Mouse (Mus musculus) left cerebral cortex, postnatal 10 days (tissue): ENCODE measurements around the gene Nt5dc2. TPM values are rescaled to one million over a fixed set of nuclear protein-coding genes. Genes with fewer than 3 reads are reported as not detected.

Source experiments
- DNase-seq, 2 experiments: peaks; one replicate each; pipeline ENCODE4 v3.0.0; 2021 to 2022; ENCODE audit warnings: low spot score in 2 of 2, mixed read lengths in 1 of 2; ENCODE audit errors: extremely low spot score in 1 of 2
- intact Hi-C: fragments of 180-260 bp; cut with DNase I; formaldehyde crosslinking; loops from one replicate; pipeline ENCODE4 v1.15.1; 2025
- total RNA-seq, 2 experiments: library from RNA; stranded (reverse); gene quantifications; 2 replicates each; pipeline ENCODE4 v1.2.3; 2021

The Nt5dc2 gene
- total RNA-seq, result 1 to 10 TPM; 6.6 to 8.5 TPM

DNA sequence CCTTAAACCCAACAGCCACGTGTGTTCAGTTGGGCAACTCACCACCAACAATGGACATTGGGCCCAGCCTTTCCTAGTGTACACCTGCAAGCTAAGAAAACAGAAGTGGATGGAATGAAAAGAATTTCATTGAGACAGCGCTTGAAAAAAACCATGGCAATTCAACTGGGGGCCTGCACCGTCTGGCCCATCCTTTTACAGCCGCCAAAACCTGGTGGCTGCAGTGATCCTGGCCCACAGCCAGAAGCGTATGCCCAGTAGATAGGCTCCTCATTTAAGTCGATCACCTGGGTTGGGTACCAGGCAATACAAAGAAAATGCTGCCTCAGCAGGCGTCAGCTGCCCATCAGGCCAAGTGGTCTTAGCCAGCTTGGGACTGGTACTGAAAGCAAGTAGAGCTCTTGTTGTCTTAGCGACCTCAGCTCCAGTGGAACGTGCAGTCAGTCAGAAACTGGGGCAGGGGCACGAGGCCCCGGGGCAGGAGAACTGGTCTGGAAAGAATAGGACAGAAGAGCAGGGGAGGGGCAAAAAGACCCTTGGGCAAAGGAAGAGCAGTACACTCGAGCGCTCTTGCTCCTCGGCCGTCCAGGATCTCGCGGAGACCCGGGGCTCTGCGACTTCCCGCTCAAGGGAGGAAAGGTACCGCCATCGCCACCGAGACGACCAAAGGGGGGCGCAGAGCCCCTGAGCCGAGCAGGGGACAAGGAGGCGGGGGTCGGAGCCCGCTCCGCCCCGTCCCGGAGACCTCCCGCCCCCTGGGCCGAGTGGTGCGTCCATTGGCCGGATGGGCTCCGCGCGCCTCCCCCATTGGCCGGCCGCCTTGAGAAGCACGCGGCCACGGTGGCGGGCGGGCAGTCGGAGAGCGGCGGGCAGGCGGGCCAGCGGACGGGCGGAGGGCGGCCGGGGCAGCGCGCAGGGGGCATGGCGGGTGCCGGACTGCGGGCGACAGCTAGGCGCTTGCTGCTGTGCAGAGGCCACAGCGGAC lies at the start of gene Nt5dc2:
Nt5dc2 (plus strand) TSS at position 818 of the 985 bp plus-strand sequence.
- peak; percentile 62 to 94 for DNase-seq
- intact Hi-C loops, result loop anchor here (5.0 kb wide), 1 partner anchor 67 kb away; no protein-coding TSS in a partner anchor

DNA sequence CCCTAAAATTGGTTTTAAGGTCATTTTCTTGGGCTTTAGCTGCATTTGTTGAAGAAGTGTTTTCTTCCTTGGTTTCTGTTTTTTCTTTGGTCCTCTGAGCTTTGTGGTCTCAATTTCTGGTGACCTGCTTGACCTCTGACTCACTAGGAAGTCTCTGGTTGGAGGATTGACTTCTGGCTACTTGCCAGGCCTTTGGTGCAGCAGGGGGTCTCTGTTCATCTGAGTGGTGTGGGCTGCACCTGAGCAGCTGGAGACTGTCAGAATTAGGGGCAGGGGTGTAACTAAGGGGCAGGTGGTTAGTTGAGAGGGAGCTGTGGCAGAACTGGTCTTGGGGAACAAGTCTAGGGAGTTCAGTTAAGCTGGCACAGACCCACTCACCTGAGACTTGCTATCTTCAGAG lies 49.7 kb upstream of the Nt5dc2 start:
- DNase-seq, result peak in 1 of 2 experiments; percentile 20
- intact Hi-C loops, result no loop called here

DNA sequence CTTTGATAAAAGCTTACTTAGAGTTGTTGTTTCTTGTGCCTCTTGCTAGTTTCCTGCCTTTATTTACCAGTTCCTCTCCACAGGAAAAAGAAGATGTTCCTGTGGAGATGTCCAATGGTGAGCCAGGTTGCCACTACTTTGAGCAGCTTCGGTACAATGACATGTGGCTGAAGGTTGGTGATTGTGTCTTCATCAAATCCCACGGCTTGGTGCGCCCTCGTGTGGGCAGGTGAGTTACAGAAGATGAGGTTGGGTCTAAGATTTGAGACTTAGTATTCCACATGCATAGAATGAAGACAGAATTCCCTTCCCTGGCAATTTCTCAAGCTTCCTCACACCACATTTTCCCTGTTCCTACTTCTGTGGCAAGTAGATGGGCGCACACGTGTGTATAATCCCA lies 43.4 kb upstream of the Nt5dc2 start:
- DNase-seq, result no peak
- intact Hi-C loops, result no loop called here

DNA sequence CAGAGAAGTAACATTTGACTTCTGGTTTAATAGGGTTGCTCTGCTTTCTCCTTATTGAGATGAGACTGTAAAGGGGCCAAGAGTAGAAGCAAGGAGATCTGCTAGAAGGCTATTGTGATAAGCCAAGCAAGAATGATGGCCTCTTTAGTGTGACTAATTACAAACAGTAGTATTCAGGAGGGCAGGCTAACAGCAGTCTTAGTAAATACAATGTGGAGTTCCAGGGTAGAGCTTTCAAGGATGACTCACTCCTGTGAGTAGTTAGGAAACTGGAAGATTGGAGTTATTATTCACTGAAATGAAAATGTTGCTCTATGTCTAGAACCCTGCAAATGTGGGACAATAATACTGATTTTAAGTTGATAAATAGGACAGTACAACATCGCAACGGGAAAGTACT lies 42.3 kb upstream of the Nt5dc2 start:
- intact Hi-C loops, result no loop called here
- no peak for DNase-seq

DNA sequence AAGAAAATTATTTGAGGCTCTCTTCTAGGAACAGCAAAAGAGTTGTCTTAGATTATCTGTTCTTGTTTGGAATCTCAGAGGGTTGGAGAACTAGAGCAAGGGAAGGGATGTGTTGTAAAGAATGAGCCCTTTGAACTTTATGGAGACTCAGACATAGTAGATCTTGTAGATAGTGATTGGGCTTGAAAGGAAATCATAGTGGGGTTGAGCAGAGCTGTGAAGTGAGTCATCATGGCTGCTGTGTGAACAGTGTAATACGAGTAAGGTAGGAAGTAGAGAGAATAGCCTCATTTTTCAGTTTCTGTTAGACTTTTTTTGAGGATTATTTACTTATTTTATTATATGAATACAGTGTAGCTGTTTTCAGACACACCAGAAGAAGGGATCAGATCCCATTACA lies 40.9 kb upstream of the Nt5dc2 start:
- intact Hi-C loops, result no loop called here
- DNase-seq, result no peak

DNA sequence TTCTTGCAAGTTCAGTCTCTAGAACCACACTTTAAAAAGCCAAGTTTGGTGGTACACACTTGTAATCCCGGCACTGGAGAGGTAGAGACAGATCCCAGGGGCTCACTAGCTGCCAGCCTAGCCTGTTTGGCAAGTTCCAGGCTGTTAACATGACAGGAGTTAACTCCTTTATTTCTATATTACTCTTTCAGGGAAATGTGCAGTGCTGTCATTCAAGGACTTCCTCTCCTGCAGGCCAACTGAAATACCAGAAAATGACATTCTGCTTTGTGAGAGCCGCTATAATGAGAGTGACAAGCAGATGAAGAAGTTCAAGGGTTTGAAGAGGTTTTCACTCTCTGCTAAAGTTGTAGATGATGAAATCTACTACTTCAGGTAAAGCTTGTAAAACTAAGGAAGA lies 25.7 kb upstream of the Nt5dc2 start:
- DNase-seq, result no peak
- intact Hi-C loops, result no loop called here

DNA sequence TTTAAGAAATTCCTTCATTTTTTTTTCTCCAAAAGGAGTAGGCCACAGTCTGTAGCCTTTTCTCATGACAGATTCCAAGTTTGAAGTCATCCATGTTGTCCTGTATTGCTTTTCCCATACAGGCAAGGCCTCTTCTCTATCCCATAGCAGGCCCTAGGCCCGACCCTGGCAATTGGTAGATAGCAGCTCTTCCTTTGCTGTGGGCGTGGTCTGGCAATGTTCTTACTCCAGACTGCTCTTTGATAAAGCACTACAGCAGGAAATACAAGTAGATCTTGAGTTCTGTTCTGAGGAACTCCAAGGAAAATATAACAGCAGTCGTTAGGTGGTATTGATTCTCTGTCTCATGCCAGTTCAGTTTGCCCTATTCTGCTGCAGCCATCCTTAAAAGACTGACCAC lies 20.2 kb upstream of the Nt5dc2 start:
- intact Hi-C loops, result no loop called here
- DNase-seq, result no peak

DNA sequence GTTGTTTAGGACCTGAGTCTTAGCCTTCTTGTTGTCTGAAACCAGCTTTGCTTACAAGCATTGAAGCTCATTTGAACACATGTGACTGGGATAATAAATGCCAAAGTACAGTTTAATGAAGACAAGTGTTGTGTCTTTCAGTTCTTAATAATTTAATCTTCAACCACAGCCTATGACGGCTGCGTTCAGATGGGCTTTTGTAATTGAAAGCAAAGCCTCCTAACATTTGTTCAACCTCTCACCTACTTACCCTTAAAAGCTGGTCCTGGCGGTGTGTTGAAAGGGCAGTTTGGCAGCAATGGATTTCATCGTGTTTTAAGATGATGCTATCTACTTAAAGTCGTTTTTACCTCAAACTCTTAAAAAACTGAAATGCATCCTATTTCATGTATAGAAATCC lies 18.7 kb upstream of the Nt5dc2 start:
- DNase-seq, result no peak
- intact Hi-C loops, result no loop called here

DNA sequence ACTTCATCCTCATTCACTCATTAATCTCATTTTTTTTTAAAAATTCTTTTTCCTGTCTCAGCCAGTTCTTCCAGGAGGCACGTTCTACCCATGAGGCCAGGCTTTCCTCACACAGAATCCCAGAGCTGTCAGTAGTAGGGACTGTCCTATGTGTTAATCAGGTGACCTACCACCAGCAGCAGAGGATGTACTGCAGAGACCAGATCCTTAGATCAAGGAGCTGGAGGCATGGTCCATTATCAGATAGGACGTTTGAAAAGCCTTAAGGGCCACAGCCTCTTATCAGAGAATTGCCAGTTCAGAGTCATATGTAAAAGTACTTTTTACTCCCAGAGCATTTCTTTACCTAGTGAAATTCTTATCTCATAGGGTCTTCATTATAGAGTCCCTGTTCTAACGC lies 16.8 kb upstream of the Nt5dc2 start:
- intact Hi-C loops, result no loop called here
- DNase-seq, result no peak

DNA sequence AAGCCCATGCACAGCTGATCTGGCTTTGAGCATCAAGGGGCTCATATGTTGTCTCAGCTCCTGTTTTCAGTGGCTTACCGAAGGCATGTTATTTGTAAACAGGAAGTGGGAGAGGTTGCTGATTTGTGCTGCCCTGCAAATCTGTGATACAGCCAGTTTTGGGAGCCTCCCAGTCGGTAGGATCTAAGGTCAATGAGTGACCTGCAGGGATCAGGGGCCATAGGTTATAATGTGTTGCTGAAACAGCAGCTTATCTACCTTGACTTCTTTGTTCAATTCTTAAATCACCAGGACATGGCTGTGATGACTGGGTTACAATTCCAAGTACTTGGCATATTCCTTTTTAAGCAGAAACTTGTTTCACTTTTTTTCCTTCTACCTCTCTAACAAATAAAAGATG lies 15.3 kb upstream of the Nt5dc2 start:
- intact Hi-C loops, result no loop called here
- DNase-seq, result no peak

DNA sequence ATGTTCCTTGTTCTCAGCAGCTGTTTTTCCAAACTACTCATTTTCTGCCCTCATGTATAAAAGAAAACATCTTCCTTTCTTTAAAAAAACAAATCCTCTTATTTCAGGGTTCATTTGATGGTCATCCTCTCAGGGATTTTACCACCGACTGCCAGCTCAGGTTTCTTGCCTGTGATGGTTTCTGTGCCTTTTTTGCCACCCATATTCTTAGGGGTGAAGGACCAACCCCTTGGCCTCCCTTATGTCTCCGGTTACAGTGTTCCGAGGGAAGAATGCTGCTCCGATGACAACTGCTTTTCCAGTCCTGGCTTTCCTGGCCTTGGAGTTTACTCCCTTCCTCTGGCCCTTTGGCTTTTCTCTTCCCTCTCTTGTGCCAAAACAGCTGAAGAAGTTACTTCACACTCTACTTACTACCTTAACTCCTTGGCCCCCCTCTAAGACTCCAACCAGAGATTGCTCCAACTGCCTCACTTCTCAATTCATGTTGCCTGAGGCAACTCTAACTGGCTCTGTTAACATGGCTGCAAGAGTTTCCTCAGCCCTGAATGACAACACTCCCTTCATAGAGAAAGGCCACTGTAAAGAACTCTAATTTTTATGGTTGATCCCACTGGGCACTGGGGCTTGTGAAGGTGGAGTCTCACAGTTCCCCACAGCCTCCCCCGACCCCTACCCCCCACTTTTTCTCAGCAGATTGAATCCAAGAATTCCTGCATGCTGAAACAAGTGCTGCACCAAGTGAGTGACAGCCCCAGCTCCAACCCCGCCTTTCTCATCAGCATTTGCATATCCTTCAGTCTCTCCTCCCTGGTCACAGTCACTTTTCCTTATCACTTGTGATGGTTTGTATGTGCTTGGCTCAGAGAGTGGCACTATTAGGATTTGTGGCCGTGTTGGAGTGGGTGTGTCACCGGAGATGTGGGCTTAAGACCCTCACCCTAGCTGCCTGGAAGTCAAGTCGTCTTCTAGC lies 5.5 kb upstream of the Nt5dc2 start:
- intact Hi-C loops, result no loop called here
- no peak for DNase-seq

DNA sequence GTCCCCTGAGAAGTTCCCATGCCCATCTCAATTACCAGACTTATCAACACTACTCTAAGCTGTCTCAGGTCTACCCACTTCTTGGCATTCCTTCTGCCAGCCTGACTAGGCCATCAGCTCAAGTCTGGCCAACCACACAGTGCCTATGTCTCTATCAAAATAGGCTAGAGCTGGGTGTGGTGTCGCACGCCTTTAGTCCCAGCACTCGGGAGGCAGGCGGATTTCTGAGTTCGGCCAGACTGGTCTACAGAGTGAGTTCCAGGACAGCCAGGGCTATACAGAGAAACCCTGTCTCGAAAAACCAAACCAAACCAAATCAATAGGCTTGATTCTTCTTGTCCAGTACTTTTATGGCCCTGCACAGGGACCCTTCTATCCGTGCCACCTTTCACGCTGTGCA lies 4.0 kb upstream of the Nt5dc2 start:
- DNase-seq, result no peak
- intact Hi-C loops, result no loop called here

DNA sequence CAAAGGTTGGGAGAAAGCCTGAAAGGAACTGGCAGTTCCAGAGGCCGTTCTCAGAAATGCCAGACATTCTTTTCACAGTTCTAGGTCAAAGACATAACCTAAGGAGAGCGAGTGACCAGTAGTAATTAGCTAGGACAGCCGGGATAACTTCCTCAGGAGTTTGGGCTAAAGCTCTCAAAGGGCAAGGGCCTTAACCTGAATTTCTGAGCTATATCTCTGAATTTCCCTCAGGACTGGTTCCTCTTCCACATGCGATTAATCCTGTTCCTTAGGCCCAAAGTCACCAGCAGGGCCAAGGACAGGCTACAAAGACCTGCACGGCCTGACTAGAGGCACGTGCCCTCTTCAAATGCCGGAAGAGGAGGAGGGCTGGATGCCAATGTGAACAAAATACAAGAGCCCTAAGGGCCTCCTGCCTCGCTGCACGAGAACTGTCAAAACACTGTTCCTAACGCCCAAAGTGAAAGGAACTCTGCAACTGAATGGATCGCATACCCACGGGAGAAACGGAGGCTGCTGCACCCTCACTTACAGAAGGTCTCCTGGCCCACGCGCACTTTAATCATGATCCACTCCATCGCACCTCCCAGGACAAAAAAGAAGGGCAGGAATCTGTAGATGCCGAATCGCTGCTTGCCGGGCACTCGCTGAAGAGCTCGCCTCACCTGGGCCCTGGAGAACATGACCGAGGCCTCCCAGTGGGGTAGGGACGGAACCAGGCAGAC lies 2.6 kb upstream of the Nt5dc2 start:
- intact Hi-C loops, result no loop called here
- DNase-seq, result peak in 1 of 2 experiments; percentile 23

DNA sequence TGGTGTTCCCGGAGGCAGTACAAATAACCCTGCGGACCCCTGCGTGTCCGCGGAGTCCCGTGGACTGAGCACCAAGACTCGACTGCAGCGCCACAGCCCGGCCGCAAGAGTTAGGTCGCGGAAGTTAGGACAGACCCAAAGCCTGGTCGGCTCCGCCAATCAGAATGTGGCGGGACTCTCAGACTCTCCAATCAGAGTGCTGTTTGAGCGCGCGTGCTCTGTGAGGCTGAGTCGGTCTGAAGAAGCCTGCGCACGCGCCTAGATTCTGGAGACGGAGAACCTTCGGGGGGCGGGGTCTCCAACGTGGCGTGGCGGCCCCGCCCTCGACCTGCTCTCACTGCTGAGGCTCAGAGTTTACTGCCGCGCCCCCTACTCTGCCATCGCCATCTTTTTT lies 2.0 kb upstream of the Nt5dc2 start, which contains the start of gene Smim4:
Smim4 (minus strand) TSS at position 131 of the 394 bp plus-strand sequence.
- DNase-seq, result peak; percentile 98 to 99
- intact Hi-C loops, result no loop called here

DNA sequence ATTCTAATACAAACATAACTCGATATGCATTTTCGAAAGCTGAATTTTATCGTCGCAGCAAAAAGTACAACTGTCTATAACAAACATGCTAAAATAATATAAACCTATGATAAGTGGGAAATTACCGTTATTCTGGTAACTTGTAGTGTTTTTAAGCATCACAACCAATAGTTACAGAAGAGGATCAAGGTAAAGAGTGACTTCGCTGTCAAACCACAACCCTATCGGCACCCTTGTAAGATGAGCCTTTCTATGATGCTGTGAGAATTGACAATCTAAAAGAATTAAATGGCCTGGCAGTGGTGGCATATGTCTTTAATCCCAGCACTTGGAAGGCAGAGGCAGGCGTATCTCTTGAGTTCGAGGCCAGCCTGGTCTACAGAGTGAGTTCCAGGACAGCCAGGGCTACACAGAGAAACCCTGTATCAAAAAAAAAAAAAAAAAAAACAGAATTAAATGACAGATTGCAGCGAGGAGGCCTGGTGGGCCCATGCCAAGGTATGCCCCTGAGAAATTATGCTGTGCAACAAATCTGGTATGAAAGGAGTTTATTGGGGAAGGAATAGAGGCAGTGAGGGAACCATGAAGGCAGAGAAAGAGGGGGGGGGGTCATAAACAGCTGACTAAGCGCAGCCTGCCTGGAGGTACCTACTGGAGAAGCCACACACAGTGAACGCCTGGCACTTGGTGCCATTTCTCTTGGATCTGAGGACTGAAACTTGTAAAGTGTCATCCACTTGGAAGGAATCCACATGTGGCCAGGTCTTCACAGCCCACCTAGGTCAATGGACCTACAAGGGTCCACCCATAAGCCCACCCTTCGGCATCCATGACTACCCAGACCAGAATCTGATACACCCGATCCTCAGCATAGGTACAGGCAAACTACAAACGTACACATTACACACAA lies 1.3 kb upstream of the Nt5dc2 start:
- DNase-seq, result peak in 1 of 2 experiments; percentile 23
- intact Hi-C loops, result loop anchor here (5.0 kb wide), 1 partner anchor 68 kb away; no protein-coding TSS in a partner anchor

DNA sequence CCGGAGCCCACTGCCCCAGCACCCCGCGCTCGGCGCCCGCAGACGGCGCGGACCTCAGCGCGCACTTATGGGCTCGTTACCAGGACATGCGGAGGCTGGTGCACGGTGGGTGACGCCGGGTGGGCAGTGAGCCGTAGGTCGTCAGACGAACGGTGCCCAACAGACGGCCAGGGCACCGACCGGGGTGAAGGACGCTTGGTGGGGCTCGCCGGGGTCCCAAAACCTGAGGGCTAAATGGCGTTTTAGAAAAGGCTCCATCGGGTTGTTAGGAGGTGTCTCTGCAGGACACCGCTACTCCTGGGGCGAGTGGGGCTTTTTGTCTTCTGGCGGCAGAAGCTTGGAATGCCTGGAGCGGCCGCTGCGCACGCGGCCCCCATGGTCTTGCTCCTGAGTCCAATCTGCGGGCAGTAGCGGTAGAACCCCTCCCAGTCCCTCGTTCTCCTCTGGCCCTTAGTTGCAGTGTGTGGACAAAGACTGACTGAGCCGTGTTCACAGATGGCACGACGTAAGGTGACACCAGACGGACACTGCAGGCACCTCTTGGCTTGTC lies 494 bp downstream of the Nt5dc2 start:
- no peak for DNase-seq
- intact Hi-C loops, result loop anchor here (5.0 kb wide), 1 partner anchor 66 kb away; no protein-coding TSS in a partner anchor

DNA sequence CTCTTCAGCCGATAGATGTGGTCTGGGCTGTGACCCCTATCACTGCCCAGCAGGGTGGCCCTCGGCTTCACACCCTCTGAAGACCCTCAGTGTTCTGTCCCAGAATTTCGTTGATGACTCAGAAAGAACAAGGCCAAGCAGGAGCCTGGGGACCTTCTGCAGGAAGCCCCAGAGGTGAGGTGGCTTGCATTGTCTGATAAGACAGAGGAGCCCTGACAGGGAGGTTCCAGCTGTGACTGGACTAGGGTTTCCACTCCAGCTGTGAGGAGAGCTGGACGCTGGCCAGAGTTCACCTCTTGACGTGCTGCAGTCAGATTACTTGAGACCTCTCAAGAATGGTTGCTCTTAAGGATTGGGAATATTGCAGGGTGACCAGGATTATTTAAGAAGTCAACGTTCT lies 1.2 kb downstream of the Nt5dc2 start:
- intact Hi-C loops, result loop anchor here (5.0 kb wide), 1 partner anchor 65 kb away; no protein-coding TSS in a partner anchor
- DNase-seq, result peak in 1 of 2 experiments; percentile 70
